Mouse (Mus musculus) layer of hippocampus, postnatal 10 days (tissue): ENCODE measurements around the gene Mrpl10. TPM values are rescaled to one million over a fixed set of nuclear protein-coding genes. Genes with fewer than 3 reads are reported as not detected.

Source experiments
- DNase-seq, 2 experiments: peaks; one replicate each; pipeline ENCODE4 v3.0.0; 2021; ENCODE audit warnings: low spot score in 2 of 2
- total RNA-seq, 2 experiments: library from RNA; stranded (reverse); gene quantifications; 2 replicates each; pipeline ENCODE4 v1.2.3; 2021

Gene Mrpl10
- total RNA-seq, 2 experiments from 2014 or later = 74.4 to 76.7 TPM

- peak; percentile 90 to 91 for DNase-seq
These were observed 15.5 kb upstream of the Mrpl10 start for GRCm38 (mm10) chr11:97025721-97026344.

GRCm38 (mm10) chr11:97029686-97030417 is 11.5 kb upstream of the Mrpl10 start, which contains the start of gene Scrn2:
Scrn2 (plus strand) TSS chr11:97029938.
- peak; percentile 83 to 88 for DNase-seq

- DNase-seq = no peak
These were observed 10.9 kb upstream of the Mrpl10 start for GRCm38 (mm10) chr11:97030426-97030825.

GRCm38 (mm10) chr11:97031977-97032376 is 9.4 kb upstream of the Mrpl10 start:
- no peak for DNase-seq

GRCm38 (mm10) chr11:97032499-97032898 is 8.9 kb upstream of the Mrpl10 start:
- DNase-seq = no peak

- no peak for DNase-seq
These were observed 7.6 kb upstream of the Mrpl10 start for GRCm38 (mm10) chr11:97033781-97034180.

- no peak for DNase-seq
These were observed 5.2 kb upstream of the Mrpl10 start for GRCm38 (mm10) chr11:97036141-97036540.

GRCm38 (mm10) chr11:97038881-97039280 is 2.5 kb upstream of the Mrpl10 start:
- no peak for DNase-seq

- DNase-seq = no peak
These were observed 899 bp upstream of the Mrpl10 start for GRCm38 (mm10) chr11:97040301-97041021.

- no peak for DNase-seq
These were observed 3.5 kb downstream of the Mrpl10 start for GRCm38 (mm10) chr11:97044902-97045301.

GRCm38 (mm10) chr11:97045861-97046260 is 4.5 kb downstream of the Mrpl10 start:
- no peak for DNase-seq

- no peak for DNase-seq
These were observed 6.8 kb downstream of the Mrpl10 start for GRCm38 (mm10) chr11:97048090-97048650.

GRCm38 (mm10) chr11:97049492-97050085 is 8.2 kb downstream of the Mrpl10 start:
- DNase-seq = no peak

- peak; percentile 77 to 84 for DNase-seq
These were observed 9.0 kb downstream of the Mrpl10 start, which contains the start of gene Osbpl7 for GRCm38 (mm10) chr11:97050216-97050943. Osbpl7 (plus strand) TSS chr11:97050628.

- DNase-seq = no peak
These were observed 9.7 kb downstream of the Mrpl10 start for GRCm38 (mm10) chr11:97050944-97051586.

- DNase-seq = no peak
These were observed 10.9 kb downstream of the Mrpl10 start for GRCm38 (mm10) chr11:97052219-97052646.

- DNase-seq = no peak
These were observed 22.0 kb downstream of the Mrpl10 start for GRCm38 (mm10) chr11:97063274-97063920.

GRCm38 (mm10) chr11:97063921-97064295 is 22.5 kb downstream of the Mrpl10 start:
- no peak for DNase-seq

GRCm38 (mm10) chr11:97065538-97066295 is 24.4 kb downstream of the Mrpl10 start:
- no peak for DNase-seq
